Mouse (Mus musculus) stomach, postnatal 0 days (tissue): ENCODE data around the gene Chst2. TPM values are rescaled to one million over a fixed set of nuclear protein-coding genes. Genes with fewer than 3 reads are reported as not detected.

ENCODE experiments used
- ATAC-seq: fragments of 200-750 bp; cut with Nextera tagmentation; 2 replicates; pipeline ENCODE4 v1.8.0; 2017; ENCODE audit not compliant: low FRiP score, low TSS enrichment
- DNase-seq: peaks from one replicate; pipeline ENCODE4 v3.0.0-alpha.2; 2016; ENCODE audit warnings: low spot score
- H3K27ac ChIP-seq: fragments of 300-500 bp; sonication (generic); replicated peaks from 2 replicates; pipeline ENCODE4 v1.5.1; 2014; ENCODE audit warnings: mild to moderate bottlenecking, control low read depth
- H3K27me3 ChIP-seq: fragments of 300-500 bp; sonication (generic); 2 replicates; pipeline ENCODE4 v1.6.1; 2014; ENCODE audit warnings: low read length; ENCODE audit not compliant: control insufficient read depth, insufficient read depth
- H3K36me3 ChIP-seq: fragments of 300-500 bp; sonication (generic); 2 replicates; pipeline ENCODE4 v1.6.1; 2014; ENCODE audit warnings: low read length, mixed read lengths; ENCODE audit not compliant: control insufficient read depth, insufficient read depth
- H3K4me1 ChIP-seq: fragments of 300-500 bp; sonication (generic); replicated peaks from 2 replicates; pipeline ENCODE4 v1.6.1; 2014; ENCODE audit warnings: antibody characterized with exemption; ENCODE audit not compliant: control insufficient read depth, insufficient read depth
- H3K4me2 ChIP-seq: fragments of 300-500 bp; sonication (generic); replicated peaks from 2 replicates; pipeline ENCODE4 v1.6.1; 2014; ENCODE audit warnings: low read depth, mild to moderate bottlenecking, control low read depth, moderate library complexity
- H3K4me3 ChIP-seq: fragments of 300-500 bp; sonication (generic); 2 replicates; pipeline ENCODE4 v1.5.1; 2014; ENCODE audit warnings: low read depth, low read length, control low read depth
- H3K9ac ChIP-seq: fragments of 300-500 bp; sonication (generic); 2 replicates; pipeline ENCODE4 v1.6.1; 2014; ENCODE audit warnings: mild to moderate bottlenecking, low read length, control low read depth, mixed read lengths
- H3K9me3 ChIP-seq: fragments of 300-500 bp; sonication (generic); 2 replicates; pipeline ENCODE4 v1.6.1; 2016; ENCODE audit warnings: low read length; ENCODE audit not compliant: control insufficient read depth
- CTCF ChIP-seq: IDR thresholded peaks from 2 replicates; pipeline ENCODE4 v1.5.1; 2016; ENCODE audit warnings: antibody characterized with exemption, low read depth, mild to moderate bottlenecking, moderate library complexity
- EP300 ChIP-seq: optimal IDR thresholded peaks from 2 replicates; pipeline ENCODE3; 2016; ENCODE audit warnings: antibody characterized with exemption
- WGBS: fragments of 180-500 bp; shearing (Covaris S2); extraction: QIAGEN DNeasy Blood & Tissue Kit; methylation state at CpG from one replicate; pipeline ENCODE4 v1.1.7; 2014; 5-methylcytosine and 5-hydroxymethylcytosine counted together
- polyA plus RNA-seq: library from polyadenylated mRNA; unstranded; fragments of >200 nt; fragmentation: Nextera tagmentation; extraction: Ambion mirVana; gene quantifications from 2 replicates; pipeline ENCODE4 v1.2.1, GENCODE M21; 2015

The Chst2 gene
- polyA plus RNA-seq, 1 experiment from 2014 or later, result 0.75 TPM

GRCm38 (mm10) chr9:95435506-95436293 is 29.2 kb upstream of the Chst2 start:
- TF ChIP-seq CTCF, result no peak
- TF ChIP-seq EP300, result no peak

GRCm38 (mm10) chr9:95428277-95428676 is 21.8 kb upstream of the Chst2 start:
- H3K27ac ChIP-seq, result no peak overlapping the region
- no peaks in the 10 kb centered on the region for H3K27me3 ChIP-seq
- TF ChIP-seq EP300, result no peak
- no peak for TF ChIP-seq CTCF
- 74% methylated on average over 4 of the region's 4 CpGs for WGBS
- H3K36me3 ChIP-seq, result no peaks in the 10 kb centered on the region
- no peak overlapping the region for H3K4me3 ChIP-seq
- no peak for ATAC-seq
- no peak overlapping the region for H3K4me2 ChIP-seq
- no peaks in the 10 kb centered on the region for H3K9me3 ChIP-seq
- DNase-seq, result no peak
- no peaks in the 10 kb centered on the region for H3K4me1 ChIP-seq
- H3K9ac ChIP-seq, result no peak overlapping the region

More at GRCm38 (mm10) chr9:95435506-95436293, 29.2 kb upstream of the Chst2 start:
- H3K27ac ChIP-seq, result no peak overlapping the region
- no peaks in the 10 kb centered on the region for H3K9me3 ChIP-seq
- H3K4me3 ChIP-seq, result no peak overlapping the region
- DNase-seq (no peak), ATAC-seq (no peak)
- H3K36me3 ChIP-seq, result no peaks in the 10 kb centered on the region
- no peak overlapping the region for H3K9ac ChIP-seq
- no peak overlapping the region for H3K4me2 ChIP-seq
- 79% methylated on average over 20 of the region's 20 CpGs for WGBS
- no peaks in the 10 kb centered on the region for H3K4me1 ChIP-seq
- no peaks in the 10 kb centered on the region for H3K27me3 ChIP-seq

GRCm38 (mm10) chr9:95413911-95414310 is 7.4 kb upstream of the Chst2 start:
- ATAC-seq, result no peak
- TF ChIP-seq CTCF (peak; percentile 35), EP300 (no peak)
- no peaks in the 10 kb centered on the region for H3K9me3 ChIP-seq
- no peak overlapping the region for H3K27ac ChIP-seq
- no peak for DNase-seq
- no peak overlapping the region for H3K4me3 ChIP-seq
- no peaks in the 10 kb centered on the region for H3K27me3 ChIP-seq
- H3K4me1 ChIP-seq, result no peaks in the 10 kb centered on the region
- H3K36me3 ChIP-seq, result no peaks in the 10 kb centered on the region
- no peak overlapping the region for H3K9ac ChIP-seq
- no peak overlapping the region for H3K4me2 ChIP-seq

- DNase-seq, result no peak
- Histone ChIP-seq H3K4me2 (no peak overlapping the region), H3K27ac (no peak overlapping the region), H3K4me1 (no peaks in the 10 kb centered on the region; the same call in 1 of the 2 replicates), H3K4me3 (no peak overlapping the region), H3K9ac (no peak overlapping the region), H3K9me3 (no peaks in the 10 kb centered on the region), H3K27me3 (no peaks in the 10 kb centered on the region), H3K36me3 (no peaks in the 10 kb centered on the region)
- 69% methylated on average over 4 of the region's 4 CpGs for WGBS
- no peak for TF ChIP-seq CTCF
- TF ChIP-seq EP300, result no peak
- ATAC-seq, result no peak
Observed at GRCm38 (mm10) chr9:95412047-95412446, 5.5 kb upstream of the Chst2 start.

- WGBS, result 2% methylated on average over 24 of the region's 24 CpGs
- DNase-seq (no peak), ATAC-seq (peak; percentile 24; the same call in 1 of the 2 replicates)
- Histone ChIP-seq H3K36me3 (no peaks in the 10 kb centered on the region), H3K4me1 (no peaks in the 10 kb centered on the region; the same call in 1 of the 2 replicates), H3K9me3 (no peaks in the 10 kb centered on the region), H3K27me3 (no peaks in the 10 kb centered on the region), H3K9ac (peak overlapping the region; percentile 59), H3K4me2 (peak overlapping the region; percentile 95), H3K4me3 (peak overlapping the region; percentile 63), H3K27ac (peak overlapping the region; percentile 58)
- TF ChIP-seq CTCF (no peak), EP300 (no peak)
Observed at GRCm38 (mm10) chr9:95407586-95408220, 1.2 kb upstream of the Chst2 start.

GRCm38 (mm10) chr9:95405946-95406570 is 464 bp downstream of the Chst2 start:
- DNase-seq (peak; percentile 24), ATAC-seq (peak; percentile 8; the same call in 1 of the 2 replicates)
- Histone ChIP-seq H3K36me3 (no peaks in the 10 kb centered on the region), H3K27ac (no peak overlapping the region), H3K4me3 (peak overlapping the region; percentile 63), H3K27me3 (no peaks in the 10 kb centered on the region), H3K4me2 (peak overlapping the region; percentile 95), H3K4me1 (no peaks in the 10 kb centered on the region; the same call in 1 of the 2 replicates), H3K9me3 (no peaks in the 10 kb centered on the region), H3K9ac (peak overlapping the region; percentile 59)
- under 1% methylated on average over 59 of the region's 72 CpGs for WGBS
- TF ChIP-seq EP300 (no peak), CTCF (no peak)
